In genomic region chr9:120089125-120089524, GRCm38 (mm10) we compare ENCODE assay signal across 29 mouse cellular contexts. TPM values are rescaled to one million over a fixed set of nuclear protein-coding genes. Genes with fewer than 3 reads are reported as not detected.
DNase-seq lines count a peak whose midpoint lies in the region; ATAC-seq and TF ChIP-seq lines count a peak whose summit lies in the region.
"Had no signal": no experiment of that assay in that cellular context is flagged by ENCODE, and none has a peak within 500 bp of the region (broad histone marks: within the 10 kb centered on the region; RNA-seq: fewer than 3 reads in every experiment).

No protein-coding gene starts in this region.

- ATAC-seq in forebrain, postnatal 0 days = no peak
- ATAC-seq in forebrain, embryonic 14.5 days = no peak
- ATAC-seq in kidney, postnatal 0 days (replicated peaks; ENCODE audit: low FRiP score, low read depth) = no peak
- ATAC-seq in megakaryocyte progenitor cell, adult 5-6 weeks (replicated peaks; ENCODE audit: poor library complexity) = no peak
- ATAC-seq: inflammation-experienced regulatory T-cells, adult 6 months; midbrain, embryonic 13.5 days had no signal

- no peak for DNase-seq in forebrain, postnatal 0 days
- DNase-seq in forebrain, embryonic 14.5 days (ENCODE audit: low spot score) = no peak
- no peak for DNase-seq in kidney, postnatal 0 days (ENCODE audit: low spot score)
- DNase-seq in kidney, postnatal 10 days = no peak
- peak; percentile 21 for DNase-seq in thymus, postnatal 4 days
- DNase-seq in thymus, adult 2 months = no peak
- no peak for DNase-seq in adrenal gland, postnatal 25 days
- DNase-seq: cerebellum, adult 11-12 months; cerebellum, postnatal 14 days; heart, postnatal 36 days; kidney, adult 8-10 months; kidney, postnatal 25 days; lung, postnatal 14 days had no signal

- TF ChIP-seq POLR2A in thymus, adult 2 months (IDR thresholded peaks at IDR 0.05; ENCODE audit: control insufficient read depth, extremely low read depth, insufficient read depth, low read length, poor library complexity) = no peak

- H3K4me1 ChIP-seq in forebrain, postnatal 0 days (ENCODE audit: insufficient read depth) = no peaks in the 10 kb centered on the region
- H3K4me1 ChIP-seq in forebrain, embryonic 14.5 days (ENCODE audit: control insufficient read depth, insufficient read depth, low read length) = no peaks in the 10 kb centered on the region
- no peaks in the 10 kb centered on the region for H3K4me1 ChIP-seq in kidney, postnatal 0 days (replicated peaks; ENCODE audit: insufficient read depth, low read length)
- peaks cover 23% of the 10 kb centered on the region for H3K4me1 ChIP-seq in thymus, adult 2 months (replicated peaks; ENCODE audit: control insufficient read depth, insufficient read depth, low read length)
- H3K4me1 ChIP-seq: embryonic facial prominence, embryonic 12.5 days; heart, embryonic 15.5 days; hindbrain, embryonic 13.5 days; midbrain, embryonic 13.5 days had no signal

- H3K4me3 ChIP-seq in forebrain, postnatal 0 days (ENCODE audit: low read depth, low read length) = no peak overlapping the region
- H3K4me3 ChIP-seq in forebrain, embryonic 14.5 days (ENCODE audit: low read depth, low read length) = no peak overlapping the region
- H3K4me3 ChIP-seq in kidney, postnatal 0 days (replicated peaks; ENCODE audit: low read depth, low read length) = no peak overlapping the region
- no peak overlapping the region for H3K4me3 ChIP-seq in thymus, adult 2 months (ENCODE audit: control insufficient read depth, insufficient read depth, low read length)
- H3K4me3 ChIP-seq: embryonic facial prominence, embryonic 12.5 days; heart, embryonic 15.5 days; hindbrain, embryonic 13.5 days; midbrain, embryonic 13.5 days had no signal

- 88% methylated on average over 7 of the region's 7 CpGs for WGBS in forebrain, postnatal 0 days
- 87% methylated on average over 7 of the region's 7 CpGs for WGBS in forebrain, embryonic 14.5 days
- WGBS in kidney, postnatal 0 days = 89% methylated on average over 7 of the region's 7 CpGs
- WGBS in thymus, adult 2 months = 94% methylated on average over 7 of the region's 7 CpGs

- H3K9ac ChIP-seq in forebrain, postnatal 0 days = no peak overlapping the region
- no peak overlapping the region for H3K9ac ChIP-seq in forebrain, embryonic 14.5 days (ENCODE audit: low read length)
- H3K9ac ChIP-seq in kidney, postnatal 0 days (ENCODE audit: low read depth, low read length) = no peak overlapping the region
- H3K9ac ChIP-seq: embryonic facial prominence, embryonic 12.5 days; heart, embryonic 15.5 days; hindbrain, embryonic 13.5 days; midbrain, embryonic 13.5 days had no signal

- no peaks in the 10 kb centered on the region for H3K9me3 ChIP-seq in forebrain, postnatal 0 days (ENCODE audit: low read length)
- 0 out of 2 replicates have a peak, but pooled peaks cover 3% of the 10 kb centered on the region for H3K9me3 ChIP-seq in forebrain, embryonic 14.5 days (replicated peaks; ENCODE audit: control insufficient read depth, low read length)
- no peaks in the 10 kb centered on the region for H3K9me3 ChIP-seq in kidney, postnatal 0 days (replicated peaks; ENCODE audit: low read length)
- H3K9me3 ChIP-seq: G1E; heart, embryonic 15.5 days had no signal

- H3K27ac ChIP-seq in forebrain, postnatal 0 days (ENCODE audit: low read depth, low read length) = no peak overlapping the region
- no peak overlapping the region for H3K27ac ChIP-seq in forebrain, embryonic 14.5 days (ENCODE audit: low read depth, low read length)
- H3K27ac ChIP-seq in kidney, postnatal 0 days = no peak overlapping the region
- H3K27ac ChIP-seq in thymus, adult 2 months (ENCODE audit: control insufficient read depth, insufficient read depth, low read length) = no peak overlapping the region
- H3K27ac ChIP-seq: embryonic facial prominence, embryonic 12.5 days; heart, embryonic 15.5 days; hindbrain, embryonic 13.5 days; midbrain, embryonic 13.5 days had no signal

- no peak overlapping the region for H3K4me2 ChIP-seq in forebrain, postnatal 0 days (ENCODE audit: low read depth)
- no peak overlapping the region for H3K4me2 ChIP-seq in forebrain, embryonic 14.5 days (ENCODE audit: low read length)
- no peak overlapping the region for H3K4me2 ChIP-seq in kidney, postnatal 0 days (ENCODE audit: low read length)
- H3K4me2 ChIP-seq: embryonic facial prominence, embryonic 12.5 days; heart, embryonic 15.5 days; hindbrain, embryonic 13.5 days; midbrain, embryonic 13.5 days had no signal

- no peaks in the 10 kb centered on the region for H3K27me3 ChIP-seq in forebrain, postnatal 0 days (ENCODE audit: insufficient read depth, low read length)
- no peaks in the 10 kb centered on the region for H3K27me3 ChIP-seq in forebrain, embryonic 14.5 days (replicated peaks; ENCODE audit: control insufficient read depth, insufficient read depth, low read length)
- no peaks in the 10 kb centered on the region for H3K27me3 ChIP-seq in kidney, postnatal 0 days (ENCODE audit: insufficient read depth, low read length)
- H3K27me3 ChIP-seq in thymus, adult 2 months (ENCODE audit: control insufficient read depth, insufficient read depth, low read length) = no peaks in the 10 kb centered on the region
- H3K27me3 ChIP-seq: heart, embryonic 15.5 days; hindbrain, embryonic 13.5 days; midbrain, embryonic 13.5 days had no signal

- peak; percentile 21; the same call in 1 of the 2 replicates for TF ChIP-seq CTCF in forebrain, postnatal 0 days (IDR thresholded peaks at IDR 0.05; ENCODE audit: low read depth)
- peak; percentile 28; the same call in 1 of the 2 replicates for TF ChIP-seq CTCF in kidney, postnatal 0 days (IDR thresholded peaks at IDR 0.05; ENCODE audit: low read depth)
- no peak for TF ChIP-seq CTCF in thymus, adult 2 months (IDR thresholded peaks at IDR 0.05; ENCODE audit: borderline replicate concordance, control insufficient read depth, extremely low read depth, insufficient read depth, low read length, poor library complexity)

- no peaks in the 10 kb centered on the region for H3K36me3 ChIP-seq in forebrain, postnatal 0 days (ENCODE audit: insufficient read depth)
- H3K36me3 ChIP-seq in forebrain, embryonic 14.5 days (ENCODE audit: control insufficient read depth, insufficient read depth, low read length) = no peaks in the 10 kb centered on the region
- H3K36me3 ChIP-seq in kidney, postnatal 0 days (ENCODE audit: insufficient read depth, low read length) = no peaks in the 10 kb centered on the region
- H3K36me3 ChIP-seq in thymus, adult 2 months (ENCODE audit: control insufficient read depth, insufficient read depth, low read length) = no peaks in the 10 kb centered on the region
- H3K36me3 ChIP-seq: embryonic facial prominence, embryonic 12.5 days; G1E; heart, embryonic 15.5 days; hindbrain, embryonic 13.5 days; midbrain, embryonic 13.5 days had no signal

RNA-seq across cellular contexts. Expression of gene Ccr8, which starts 2.8 kb away (rescaled TPM):
- not detected in 2 replicates for total RNA-seq in forebrain, postnatal 0 days (2014; rRNA removed)
- polyA plus RNA-seq in forebrain, postnatal 0 days (2015; fragmentation: Nextera tagmentation; extraction: Ambion mirVana) = not detected in 2 replicates
- polyA plus RNA-seq in forebrain, embryonic 14.5 days (2014; fragmentation: Nextera tagmentation; extraction: Ambion mirVana) = not detected in 2 replicates
- polyA plus RNA-seq in kidney, postnatal 0 days (2015; fragmentation: Nextera tagmentation; extraction: Ambion mirVana) = not detected in 2 replicates
- polyA plus RNA-seq in thymus, adult 2 months (2012; rRNA removed) = 19.2 and 21.0 TPM in 2 replicates
- total RNA-seq in megakaryocyte progenitor cell, adult 5-6 weeks (2015) = not detected in 2 replicates
- not detected in 2 replicates for total RNA-seq in megakaryocyte progenitor cell, adult 5-6 weeks (2017)
- total RNA-seq in adrenal gland, postnatal 25 days (2021) = not detected in 2 replicates
- total RNA-seq: adrenal gland, adult 18-20 months; G1E; gastrocnemius, adult 18-20 months; heart, postnatal 36 days; left cerebral cortex, postnatal 36 days; megakaryocyte, adult 5-6 weeks had no signal
- polyA plus RNA-seq: forebrain, embryonic 11.5 days; G1E; gonadal fat pad, adult 2 months; hindbrain, embryonic 13.5 days; liver, embryonic 16.5 days; midbrain, embryonic 13.5 days; neural tube, embryonic 11.5 days; urinary bladder, adult 2 months had no signal

RNA-seq across cellular contexts. Expression of gene Cx3cr1, which starts 19.4 kb away (rescaled TPM):
- total RNA-seq in forebrain, postnatal 0 days (2014; rRNA removed) = 11.2 and 14.7 TPM in 2 replicates
- 5.1 and 10.6 TPM in 2 replicates for polyA plus RNA-seq in forebrain, postnatal 0 days (2015; fragmentation: Nextera tagmentation; extraction: Ambion mirVana)
- polyA plus RNA-seq in forebrain, embryonic 14.5 days (2014; fragmentation: Nextera tagmentation; extraction: Ambion mirVana) = 2.5 and 3.9 TPM in 2 replicates
- 4.3 and 4.5 TPM in 2 replicates for polyA plus RNA-seq in kidney, postnatal 0 days (2015; fragmentation: Nextera tagmentation; extraction: Ambion mirVana)
- polyA plus RNA-seq in thymus, adult 2 months (2012; rRNA removed) = 5.1 and 7.5 TPM in 2 replicates
- 10.6 and 11.9 TPM in 2 replicates for total RNA-seq in megakaryocyte progenitor cell, adult 5-6 weeks (2015)
- total RNA-seq in megakaryocyte progenitor cell, adult 5-6 weeks (2017) = 10.8 and 13.9 TPM in 2 replicates
- 4.3 and 5.9 TPM in 2 replicates for total RNA-seq in adrenal gland, postnatal 25 days (2021)
- polyA plus RNA-seq: G1E had no signal

RNA-seq across cellular contexts. Expression of gene Slc25a38, which starts 21.0 kb away (rescaled TPM):
- 49.1 and 53.5 TPM in 2 replicates for total RNA-seq in forebrain, postnatal 0 days (2014; rRNA removed)
- 30.8 and 31.4 TPM in 2 replicates for polyA plus RNA-seq in forebrain, postnatal 0 days (2015; fragmentation: Nextera tagmentation; extraction: Ambion mirVana)
- 38.6 and 42.4 TPM in 2 replicates for polyA plus RNA-seq in forebrain, embryonic 14.5 days (2014; fragmentation: Nextera tagmentation; extraction: Ambion mirVana)
- 21.5 and 21.9 TPM in 2 replicates for polyA plus RNA-seq in kidney, postnatal 0 days (2015; fragmentation: Nextera tagmentation; extraction: Ambion mirVana)
- 67.8 and 79.9 TPM in 2 replicates for polyA plus RNA-seq in thymus, adult 2 months (2012; rRNA removed)
- total RNA-seq in megakaryocyte progenitor cell, adult 5-6 weeks (2015) = 15.8 and 17.1 TPM in 2 replicates
- 16.9 and 19.7 TPM in 2 replicates for total RNA-seq in megakaryocyte progenitor cell, adult 5-6 weeks (2017)
- 28.7 and 37.0 TPM in 2 replicates for total RNA-seq in adrenal gland, postnatal 25 days (2021)

RNA-seq across cellular contexts. Expression of gene Rpsa, which starts 38.4 kb away (rescaled TPM):
- 2,026 and 2,688 TPM in 2 replicates for total RNA-seq in forebrain, postnatal 0 days (2014; rRNA removed)
- 949 and 1,184 TPM in 2 replicates for polyA plus RNA-seq in forebrain, postnatal 0 days (2015; fragmentation: Nextera tagmentation; extraction: Ambion mirVana)
- 1,255 and 1,755 TPM in 2 replicates for polyA plus RNA-seq in forebrain, embryonic 14.5 days (2014; fragmentation: Nextera tagmentation; extraction: Ambion mirVana)
- polyA plus RNA-seq in kidney, postnatal 0 days (2015; fragmentation: Nextera tagmentation; extraction: Ambion mirVana) = 1,210 and 1,323 TPM in 2 replicates
- polyA plus RNA-seq in thymus, adult 2 months (2012; rRNA removed) = 5,416 and 5,545 TPM in 2 replicates
- total RNA-seq in megakaryocyte progenitor cell, adult 5-6 weeks (2015) = 3,721 and 3,879 TPM in 2 replicates
- 5,290 and 6,669 TPM in 2 replicates for total RNA-seq in megakaryocyte progenitor cell, adult 5-6 weeks (2017)
- 585 and 720 TPM in 2 replicates for total RNA-seq in adrenal gland, postnatal 25 days (2021)

Comparison
In these comparisons a context has a peak if more than half of its experiments do, and no peak if none do; other contexts are left out.
1. RNA of gene Ccr8, which starts 2.8 kb away (polyA plus RNA-seq): 19.2 to 21.0 TPM in thymus, adult 2 months; not detected in forebrain, postnatal 0 days, not detected in forebrain, embryonic 14.5 days and not detected in kidney, postnatal 0 days; every median in the first group is over 10 times any median in the second.